Mouse (Mus musculus): ENCODE results near the gene Gba2. TPM values are rescaled to one million over a fixed set of nuclear protein-coding genes. Genes with fewer than 3 reads are reported as not detected.

Gba2 gene
- polyA plus RNA-seq, 1 experiment from 2014 or later: 71.0 TPM

GRCm38 (mm10) chr4:43536031-43536430 lies 42.6 kb downstream of the Gba2 start:
- H3K4me3 ChIP-seq: no peak overlapping the region
- 95% methylated on average over 9 of the region's 9 CpGs for WGBS
- ATAC-seq (replicated peaks): no peak
- H3K9me3 ChIP-seq: no peaks in the 10 kb centered on the region
- H3K4me1 ChIP-seq: no peaks in the 10 kb centered on the region
- H3K9ac ChIP-seq: no peak overlapping the region
- peaks cover 82% of the 10 kb centered on the region for H3K36me3 ChIP-seq (replicated peaks)
- no peak overlapping the region for H3K27ac ChIP-seq
- no peak overlapping the region for H3K4me2 ChIP-seq
- H3K27me3 ChIP-seq (replicated peaks): no peaks in the 10 kb centered on the region

- Histone ChIP-seq H3K4me2 (no peak overlapping the region), H3K9ac (no peak overlapping the region), H3K4me3 (no peak overlapping the region), H3K27ac (no peak overlapping the region), H3K4me1 (no peaks in the 10 kb centered on the region), H3K36me3 (replicated peaks) (peaks cover 83% of the 10 kb centered on the region), H3K27me3 (replicated peaks) (no peaks in the 10 kb centered on the region), H3K9me3 (no peaks in the 10 kb centered on the region)
- ATAC-seq (replicated peaks): no peak
- 97% methylated on average over 8 of the region's 8 CpGs for WGBS
These were observed 43.0 kb downstream of the Gba2 start for GRCm38 (mm10) chr4:43535628-43536027.

- no peaks in the 10 kb centered on the region for H3K27me3 ChIP-seq (replicated peaks)
- H3K9me3 ChIP-seq: no peaks in the 10 kb centered on the region
- no peak overlapping the region for H3K4me3 ChIP-seq
- 87% methylated on average over 9 of the region's 9 CpGs for WGBS
- no peak overlapping the region for H3K27ac ChIP-seq
- no peaks in the 10 kb centered on the region for H3K4me1 ChIP-seq
- H3K9ac ChIP-seq: no peak overlapping the region
- ATAC-seq (replicated peaks): no peak
- peaks cover 63% of the 10 kb centered on the region for H3K36me3 ChIP-seq (replicated peaks)
- H3K4me2 ChIP-seq: no peak overlapping the region
These were observed 45.4 kb downstream of the Gba2 start for GRCm38 (mm10) chr4:43533270-43533669.

GRCm38 (mm10) chr4:43530581-43530980 lies 48.1 kb downstream of the Gba2 start:
- Histone ChIP-seq H3K9me3 (no peaks in the 10 kb centered on the region), H3K27ac (no peak overlapping the region), H3K27me3 (replicated peaks) (peaks cover under 1% of the 10 kb centered on the region), H3K4me3 (no peak overlapping the region), H3K4me1 (no peaks in the 10 kb centered on the region), H3K36me3 (replicated peaks) (peaks cover 37% of the 10 kb centered on the region), H3K4me2 (no peak overlapping the region), H3K9ac (no peak overlapping the region)
- 23% methylated on average over 7 of the region's 7 CpGs for WGBS
- ATAC-seq (replicated peaks): no peak

GRCm38 (mm10) chr4:43530081-43530501 lies 48.6 kb downstream of the Gba2 start:
- peaks cover 5% of the 10 kb centered on the region for H3K27me3 ChIP-seq (replicated peaks)
- H3K9ac ChIP-seq: no peak overlapping the region
- no peak overlapping the region for H3K4me2 ChIP-seq
- no peak overlapping the region for H3K4me3 ChIP-seq
- H3K9me3 ChIP-seq: no peaks in the 10 kb centered on the region
- WGBS: 78% methylated on average over 8 of the region's 8 CpGs
- peaks cover 32% of the 10 kb centered on the region for H3K36me3 ChIP-seq (replicated peaks)
- ATAC-seq (replicated peaks): no peak
- no peaks in the 10 kb centered on the region for H3K4me1 ChIP-seq
- H3K27ac ChIP-seq: no peak overlapping the region

- H3K27me3 ChIP-seq (replicated peaks): peaks cover 11% of the 10 kb centered on the region
- no peak overlapping the region for H3K4me3 ChIP-seq
- H3K4me1 ChIP-seq: peaks cover 14% of the 10 kb centered on the region
- WGBS: 76% methylated on average over 9 of the region's 9 CpGs
- no peak for ATAC-seq (replicated peaks)
- no peaks in the 10 kb centered on the region for H3K9me3 ChIP-seq
- H3K4me2 ChIP-seq: no peak overlapping the region
- H3K27ac ChIP-seq: no peak overlapping the region
- H3K9ac ChIP-seq: no peak overlapping the region
- peaks cover 20% of the 10 kb centered on the region for H3K36me3 ChIP-seq (replicated peaks)
These were observed 50.2 kb downstream of the Gba2 start for GRCm38 (mm10) chr4:43528487-43528886.

GRCm38 (mm10) chr4:43527880-43528279 lies 50.8 kb downstream of the Gba2 start:
- Histone ChIP-seq H3K36me3 (replicated peaks) (peaks cover 14% of the 10 kb centered on the region; the same call in 1 of the 2 replicates), H3K4me1 (peaks cover 17% of the 10 kb centered on the region), H3K27ac (no peak overlapping the region), H3K4me2 (no peak overlapping the region), H3K9me3 (no peaks in the 10 kb centered on the region), H3K9ac (no peak overlapping the region), H3K4me3 (no peak overlapping the region), H3K27me3 (replicated peaks) (peaks cover 17% of the 10 kb centered on the region)
- 65% methylated on average over 5 of the region's 5 CpGs for WGBS
- ATAC-seq (replicated peaks): no peak

- peak overlapping the region; percentile 39 for H3K4me2 ChIP-seq
- H3K4me1 ChIP-seq: peaks cover 29% of the 10 kb centered on the region
- H3K27ac ChIP-seq: no peak overlapping the region
- WGBS: 13% methylated on average over 6 of the region's 6 CpGs
- 0 out of 2 replicates have a peak overlapping the region, but pooled peaks have one; percentile 15 for H3K4me3 ChIP-seq
- no peaks in the 10 kb centered on the region for H3K9me3 ChIP-seq
- H3K36me3 ChIP-seq (replicated peaks): no peaks in the 10 kb centered on the region
- H3K9ac ChIP-seq: no peak overlapping the region
- peaks cover 23% of the 10 kb centered on the region for H3K27me3 ChIP-seq (replicated peaks)
- peak; percentile 79 for ATAC-seq (replicated peaks)
These were observed 58.7 kb downstream of the Gba2 start for GRCm38 (mm10) chr4:43519956-43520355.

- 18% methylated on average over 10 of the region's 10 CpGs for WGBS
- Histone ChIP-seq H3K27ac (no peak overlapping the region), H3K9me3 (no peaks in the 10 kb centered on the region), H3K4me3 (0 out of 2 replicates have a peak overlapping the region, but pooled peaks have one; percentile 15), H3K4me2 (peak overlapping the region; percentile 39), H3K27me3 (replicated peaks) (peaks cover 19% of the 10 kb centered on the region), H3K9ac (no peak overlapping the region), H3K36me3 (replicated peaks) (no peaks in the 10 kb centered on the region), H3K4me1 (peaks cover 26% of the 10 kb centered on the region)
- ATAC-seq (replicated peaks): no peak
These were observed 59.1 kb downstream of the Gba2 start for GRCm38 (mm10) chr4:43519551-43519950.

Other genes starting within 250 kb of the Gba2 start
- 104 and 107 TPM in 2 replicates for gene Rusc2, start 196.9 kb downstream of the Gba2 start, polyA plus RNA-seq (2015; fragmentation: Nextera tagmentation; extraction: Ambion mirVana)
- gene Fam166b, start 149.7 kb downstream of the Gba2 start, polyA plus RNA-seq (2015; fragmentation: Nextera tagmentation; extraction: Ambion mirVana): 0.52 and 1.7 TPM in 2 replicates
- gene Tesk1, start 136.9 kb downstream of the Gba2 start, polyA plus RNA-seq (2015; fragmentation: Nextera tagmentation; extraction: Ambion mirVana): 16.7 and 17.1 TPM in 2 replicates
- gene Cd72, start 124.2 kb downstream of the Gba2 start, polyA plus RNA-seq (2015; fragmentation: Nextera tagmentation; extraction: Ambion mirVana): 6.0 and 6.6 TPM in 2 replicates
- gene Sit1, start 95.1 kb downstream of the Gba2 start, polyA plus RNA-seq (2015; fragmentation: Nextera tagmentation; extraction: Ambion mirVana): not detected in 2 replicates
- gene Ccdc107, start 86.0 kb downstream of the Gba2 start, polyA plus RNA-seq (2015; fragmentation: Nextera tagmentation; extraction: Ambion mirVana): 81.4 and 82.8 TPM in 2 replicates
- 6.2 and 7.0 TPM in 2 replicates for gene Arhgef39, start 79.2 kb downstream of the Gba2 start, polyA plus RNA-seq (2015; fragmentation: Nextera tagmentation; extraction: Ambion mirVana)
- 0.32 and 0.49 TPM in 2 replicates for gene Car9, start 71.9 kb downstream of the Gba2 start, polyA plus RNA-seq (2015; fragmentation: Nextera tagmentation; extraction: Ambion mirVana)
- 9.8 and 10.7 TPM in 2 replicates for gene Tpm2, start 55.1 kb downstream of the Gba2 start, polyA plus RNA-seq (2015; fragmentation: Nextera tagmentation; extraction: Ambion mirVana)
- gene Creb3, start 16.5 kb downstream of the Gba2 start, polyA plus RNA-seq (2015; fragmentation: Nextera tagmentation; extraction: Ambion mirVana): 82.7 and 94.0 TPM in 2 replicates
- 58.8 and 61.0 TPM in 2 replicates for gene Tln1, start 16.2 kb downstream of the Gba2 start, polyA plus RNA-seq (2015; fragmentation: Nextera tagmentation; extraction: Ambion mirVana)
- 24.8 and 25.7 TPM in 2 replicates for gene Rgp1, start 158 bp downstream of the Gba2 start, polyA plus RNA-seq (2015; fragmentation: Nextera tagmentation; extraction: Ambion mirVana)
- 1.3 and 1.9 TPM in 2 replicates for gene Msmp, start 5.6 kb upstream of the Gba2 start, polyA plus RNA-seq (2015; fragmentation: Nextera tagmentation; extraction: Ambion mirVana)
- 12.8 and 16.0 TPM in 2 replicates for gene Npr2, start 53.1 kb upstream of the Gba2 start, polyA plus RNA-seq (2015; fragmentation: Nextera tagmentation; extraction: Ambion mirVana)
- gene Spag8, start 74.7 kb upstream of the Gba2 start, polyA plus RNA-seq (2015; fragmentation: Nextera tagmentation; extraction: Ambion mirVana): 7.7 and 8.9 TPM in 2 replicates
- gene Hint2, start 77.6 kb upstream of the Gba2 start, polyA plus RNA-seq (2015; fragmentation: Nextera tagmentation; extraction: Ambion mirVana): 64.9 and 65.5 TPM in 2 replicates
- gene Tmem8b, start 90.1 kb upstream of the Gba2 start, polyA plus RNA-seq (2015; fragmentation: Nextera tagmentation; extraction: Ambion mirVana): 15.7 and 17.7 TPM in 2 replicates
- 1.3 and 1.6 TPM in 2 replicates for gene Fam221b, start 90.3 kb upstream of the Gba2 start, polyA plus RNA-seq (2015; fragmentation: Nextera tagmentation; extraction: Ambion mirVana)
- not detected in 2 replicates for gene Olfr70, start 121.9 kb upstream of the Gba2 start, polyA plus RNA-seq (2015; fragmentation: Nextera tagmentation; extraction: Ambion mirVana)
- gene Olfr71, start 131.4 kb upstream of the Gba2 start, polyA plus RNA-seq (2015; fragmentation: Nextera tagmentation; extraction: Ambion mirVana): 0.13 TPM in 1 of 2 replicates, not detected in the other
- 0.50 and 0.61 TPM in 2 replicates for gene Hrct1, start 148.3 kb upstream of the Gba2 start, polyA plus RNA-seq (2015; fragmentation: Nextera tagmentation; extraction: Ambion mirVana)
- gene Spaar, start 151.2 kb upstream of the Gba2 start, polyA plus RNA-seq (2015; fragmentation: Nextera tagmentation; extraction: Ambion mirVana): 0.06 TPM in 1 of 2 replicates, not detected in the other
- not detected in 2 replicates for gene Olfr159, start 192.1 kb upstream of the Gba2 start, polyA plus RNA-seq (2015; fragmentation: Nextera tagmentation; extraction: Ambion mirVana)
- gene Olfr156, start 245.0 kb upstream of the Gba2 start, polyA plus RNA-seq (2015; fragmentation: Nextera tagmentation; extraction: Ambion mirVana): not detected in 2 replicates

All from midbrain, embryonic 15.5 days (tissue).